Comparison of ENCODE assay signal across 27 mouse cellular contexts in the genomic region with DNA sequence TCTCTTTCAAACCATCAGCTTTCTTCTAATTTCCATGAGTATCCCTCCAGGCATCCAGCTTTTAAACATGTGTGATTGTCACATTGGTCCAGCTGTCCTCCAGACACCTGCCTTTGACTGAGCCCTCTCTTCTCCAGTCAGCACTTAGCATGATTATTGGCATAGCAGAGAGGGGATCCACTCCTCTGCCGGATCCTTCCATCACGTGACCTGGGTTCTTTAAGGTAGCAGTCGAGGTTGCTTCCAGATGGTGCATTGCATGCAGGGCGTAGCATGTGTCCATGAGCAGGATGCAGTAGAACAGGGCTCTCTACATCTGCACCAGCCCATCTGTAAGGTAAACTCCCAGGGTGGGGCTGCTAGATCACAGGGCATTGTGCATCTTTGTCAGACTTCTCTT. TPM values are rescaled to one million over a fixed set of nuclear protein-coding genes. Genes with fewer than 3 reads are reported as not detected.
A peak's percentile ranks its signal among the peaks of the same experiment; 100 is the strongest.
DNase-seq lines count a peak whose midpoint lies in the region; ATAC-seq lines count a peak whose summit lies in the region.
"Had no signal": no experiment of that assay in that cellular context is flagged by ENCODE, and none has a peak within 500 bp of the region (broad histone marks: within the 10 kb centered on the region; RNA-seq: fewer than 3 reads in every experiment).

No protein-coding gene starts in this region.

- H3K36me3 ChIP-seq in megakaryocyte, embryonic 14.5 days (replicated peaks; ENCODE audit: low read length) = no peaks in the 10 kb centered on the region
- H3K36me3 ChIP-seq: forebrain, embryonic 10.5 days; heart, embryonic 10.5 days; hindbrain, embryonic 10.5 days; hindbrain, embryonic 13.5 days had no signal

- peak overlapping the region; percentile 19 for H3K4me3 ChIP-seq in megakaryocyte, embryonic 14.5 days (replicated peaks)
- H3K4me3 ChIP-seq: forebrain, embryonic 10.5 days; forebrain, embryonic 13.5 days; heart, adult 2 months; heart, embryonic 10.5 days; hindbrain, embryonic 10.5 days; hindbrain, embryonic 13.5 days had no signal

- peak; percentile 12 for DNase-seq in CD4-positive helper T cell, adult 2 months (ENCODE audit: low read depth, low spot score)
- DNase-seq in T-cell, adult 2 months (ENCODE audit: low spot score) = peak; percentile 3
- DNase-seq in cerebellum, postnatal 36 days = no peak
- no peak for DNase-seq in thymus, postnatal 25 days
- DNase-seq in embryo, embryonic 11 days = no peak
- DNase-seq: adrenal gland, adult 2 months; adrenal gland, postnatal 14 days; cerebellum, adult 11-12 months; cerebellum, adult 8-10 months; gastrocnemius, postnatal 10 days; gastrocnemius, postnatal 36 days; heart, adult 2 months; heart, postnatal 36 days; kidney, adult 2 months had no signal

- no peak for ATAC-seq in megakaryocyte, adult 5-6 weeks (ENCODE audit: poor library complexity, severe bottlenecking)
- ATAC-seq: CD4-positive, CD25-positive, alpha-beta regulatory T cell, adult 4 months; forebrain, embryonic 13.5 days; forebrain, embryonic 16.5 days; hindbrain, embryonic 16.5 days; inflammation-experienced regulatory T-cells, adult 6 months; intestine, postnatal 0 days; Patski had no signal

- no peaks in the 10 kb centered on the region for H3K9me3 ChIP-seq in megakaryocyte, embryonic 14.5 days
- H3K9me3 ChIP-seq: forebrain, embryonic 10.5 days; forebrain, embryonic 13.5 days; heart, embryonic 10.5 days; hindbrain, embryonic 10.5 days; hindbrain, embryonic 13.5 days had no signal

- peaks cover 43% of the 10 kb centered on the region for H3K4me1 ChIP-seq in megakaryocyte, embryonic 14.5 days
- H3K4me1 ChIP-seq: forebrain, embryonic 13.5 days had no signal

- peaks cover 42% of the 10 kb centered on the region for H3K27me3 ChIP-seq in megakaryocyte, embryonic 14.5 days (replicated peaks)
- H3K27me3 ChIP-seq: forebrain, embryonic 13.5 days; hindbrain, embryonic 13.5 days; Patski had no signal

RNA-seq across cellular contexts. Expression of a gene that starts 15.8 kb away (rescaled TPM):
- polyA plus RNA-seq in megakaryocyte, embryonic 14.5 days (2012; ENCODE audit: insufficient read depth, low replicate concordance) = not detected in 2 replicates
- total RNA-seq in megakaryocyte, adult 5-6 weeks (2015) = 0.16 TPM in 1 of 2 replicates, not detected in the other
- 0.11 and 0.98 TPM in 2 replicates for total RNA-seq in megakaryocyte, adult 5-6 weeks (2017)

RNA-seq across cellular contexts. Expression of a gene that starts 16.2 kb away (rescaled TPM):
- polyA plus RNA-seq in megakaryocyte, embryonic 14.5 days (2012; ENCODE audit: insufficient read depth, low replicate concordance) = 9.4 and 30.4 TPM in 2 replicates
- 6.0 and 6.3 TPM in 2 replicates for total RNA-seq in megakaryocyte, adult 5-6 weeks (2015)
- total RNA-seq in megakaryocyte, adult 5-6 weeks (2017) = 4.3 and 6.1 TPM in 2 replicates

RNA-seq across cellular contexts. Expression of a gene that starts 48.0 kb away (rescaled TPM):
- polyA plus RNA-seq in megakaryocyte, embryonic 14.5 days (2012; ENCODE audit: insufficient read depth, low replicate concordance) = 7.1 and 18.8 TPM in 2 replicates
- total RNA-seq in megakaryocyte, adult 5-6 weeks (2015) = 9.0 and 11.7 TPM in 2 replicates
- total RNA-seq in megakaryocyte, adult 5-6 weeks (2017) = 9.9 and 12.3 TPM in 2 replicates

RNA-seq across cellular contexts. Expression of a gene that starts 49.3 kb away (rescaled TPM):
- 19.4 and 40.7 TPM in 2 replicates for polyA plus RNA-seq in megakaryocyte, embryonic 14.5 days (2012; ENCODE audit: insufficient read depth, low replicate concordance)
- 10.1 and 15.6 TPM in 2 replicates for total RNA-seq in megakaryocyte, adult 5-6 weeks (2015)
- total RNA-seq in megakaryocyte, adult 5-6 weeks (2017) = 38.2 and 43.3 TPM in 2 replicates

Comparison
In these comparisons a context has a peak if more than half of its experiments do, and no peak if none do; other contexts are left out.
1. DNase-seq: peak in CD4-positive helper T cell, adult 2 months (single experiment) and T-cell, adult 2 months (single experiment); none in cerebellum, postnatal 36 days (0 of 2), thymus, postnatal 25 days (single experiment) and embryo, embryonic 11 days (single experiment).